Mouse (Mus musculus) lung, postnatal 0 days (tissue): ENCODE measurements around the gene Ngb.

Experiments used
- CTCF ChIP-seq: IDR thresholded peaks from 2 replicates; pipeline ENCODE4 v1.5.1; 2016; ENCODE audit warnings: antibody characterized with exemption, mild to moderate bottlenecking
- EP300 ChIP-seq: IDR thresholded peaks from 2 replicates; pipeline ENCODE4 v1.6.1; 2016; ENCODE audit warnings: antibody characterized with exemption, mild to moderate bottlenecking, control low read depth

DNA sequence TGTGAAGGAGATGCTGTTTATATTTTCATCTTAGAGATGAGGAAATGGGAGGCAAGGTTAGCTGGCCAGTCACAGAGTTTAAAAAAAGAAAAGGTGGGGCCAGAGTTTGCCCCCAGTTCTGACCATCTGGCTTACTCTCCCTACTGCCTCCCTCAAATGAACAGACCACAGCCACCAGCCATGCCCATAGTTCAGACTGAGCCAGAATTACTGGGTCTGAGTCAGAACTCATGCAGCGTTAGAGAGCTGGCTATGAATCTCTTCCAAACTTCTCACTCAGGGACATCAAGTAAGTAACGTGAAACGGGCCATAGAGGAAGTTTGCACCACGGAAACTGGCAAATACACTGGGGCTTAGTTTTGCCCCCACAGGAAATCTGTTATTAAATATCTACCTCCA, 2.5 kb upstream of the Ngb start:
- no peak for TF ChIP-seq EP300
- TF ChIP-seq CTCF = no peak
